Mouse (Mus musculus): ENCODE measurements at regions not wholly inside any gene's neighbourhood (a gene's known extent, or its start where the extent isn't known, plus 50 kb on each side); places are given as distances from the start of the nearest gene placed in this dataset.

DNA sequence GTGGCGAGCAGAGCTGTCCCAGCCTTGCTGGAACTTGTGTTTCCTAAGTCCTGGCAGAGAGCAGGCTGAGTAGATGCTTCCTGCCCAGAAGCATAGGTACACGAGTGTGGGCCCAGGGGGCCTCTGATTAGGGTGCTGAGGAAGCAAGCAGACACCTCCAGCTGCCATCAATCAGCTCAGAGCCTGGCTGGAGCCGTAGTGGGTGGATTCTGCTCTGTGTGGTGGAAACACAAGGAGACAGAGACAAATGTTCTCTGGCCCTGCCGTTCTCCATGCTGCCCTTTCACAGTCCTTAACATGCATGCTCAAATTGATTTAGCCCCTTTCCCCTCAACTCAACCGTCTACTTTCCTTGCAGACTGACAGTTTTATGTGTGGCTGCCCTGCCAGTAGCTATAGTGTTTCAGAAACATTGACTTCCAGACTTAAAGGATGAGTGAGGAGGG, 182.5 kb upstream of the Gm5148 start:
- Histone ChIP-seq H3K9ac (ENCODE audit: control insufficient read depth, low read depth, low read length, poor library complexity, severe bottlenecking) (no peak overlapping the region), H3K79me2 (ENCODE audit: control insufficient read depth, insufficient read depth, low read length, poor library complexity) (no peaks in the 10 kb centered on the region), H3K27me3 (ENCODE audit: control insufficient read depth in 1 of 2, insufficient read depth in 2 of 2, low read length in 2 of 2) (no peaks in the 10 kb centered on the region), H3K27ac (ENCODE audit: control insufficient read depth, low read depth, low read length) (no peak overlapping the region), H3K4me1 (ENCODE audit: control insufficient read depth in 1 of 2, insufficient read depth in 2 of 2, low read length in 2 of 2) (no peaks in the 10 kb centered on the region), H3K36me3 (ENCODE audit: control insufficient read depth in 1 of 2, insufficient read depth in 2 of 2, low read length in 2 of 2) (no peaks in the 10 kb centered on the region), H3K9me3 (replicated peaks; ENCODE audit: insufficient read depth, low read length) (no peaks in the 10 kb centered on the region), H3K4me3 (ENCODE audit: control insufficient read depth in 1 of 2, insufficient read depth in 1 of 2, low read depth in 2 of 2, low read length in 2 of 2) (no peak overlapping the region)
- TF ChIP-seq POLR2AphosphoS5 (IDR thresholded peaks at IDR 0.05; ENCODE audit: borderline replicate concordance, low read depth, low read length) = no peak
- no peak for TF ChIP-seq CHD1 (IDR thresholded peaks at IDR 0.05; ENCODE audit: low read depth, low read length)
- no peak for TF ChIP-seq TAL1 (IDR thresholded peaks at IDR 0.05; ENCODE audit: low read length)
- TF ChIP-seq RCOR1 (IDR thresholded peaks at IDR 0.05; ENCODE audit: low read depth, low read length) = no peak
- TF ChIP-seq ZNF384 (IDR thresholded peaks at IDR 0.05; ENCODE audit: low read depth, low read length) = no peak
- no peak for TF ChIP-seq E2F4 (IDR thresholded peaks at IDR 0.05; ENCODE audit: borderline replicate concordance, low read depth, low read length)
- no peak for TF ChIP-seq MYC (IDR thresholded peaks at IDR 0.05; ENCODE audit: low read depth, low read length)
- no peak for DNase-seq (ENCODE audit: low read depth, low spot score)

DNA sequence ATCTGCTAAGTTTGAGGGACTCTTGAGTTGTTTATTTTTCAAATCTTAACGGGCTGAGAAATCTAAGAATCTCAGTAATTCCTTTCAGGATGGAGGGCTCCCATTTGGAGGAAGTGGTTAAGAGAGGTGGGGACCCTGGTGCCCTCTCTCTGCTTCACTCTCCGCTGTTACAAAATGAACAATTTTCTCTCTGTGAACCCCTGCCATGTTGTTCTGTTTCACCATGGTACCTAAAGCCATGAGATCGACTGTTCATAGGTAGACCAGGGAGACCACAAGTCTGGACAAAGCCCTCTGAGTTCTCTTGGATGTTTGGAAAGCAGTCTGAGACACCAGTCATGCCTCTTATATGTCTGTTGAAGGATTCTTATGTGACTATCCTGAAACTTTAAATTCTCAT, 179.9 kb upstream of the Gm5148 start:
- TF ChIP-seq BHLHE40 (IDR thresholded peaks at IDR 0.05; ENCODE audit: borderline replicate concordance, low read depth, low read length) (no peak), RAD21 (IDR thresholded peaks at IDR 0.05; ENCODE audit: low read depth, low read length) (no peak), POLR2A (IDR thresholded peaks at IDR 0.05; ENCODE audit: control insufficient read depth in 1 of 2, insufficient read depth in 1 of 2, low read depth in 1 of 2, low read length in 2 of 2, poor library complexity in 1 of 2) (no peak), CTCF (IDR thresholded peaks at IDR 0.05 in 2 of 3, conservative IDR thresholded peaks at IDR 0.05 in 1 of 3; ENCODE audit: control insufficient read depth in 1 of 3, insufficient read depth in 1 of 3, low read depth in 2 of 3, low read length in 3 of 3, poor library complexity in 1 of 3, severe bottlenecking in 1 of 3) (no peak), EP300 (IDR thresholded peaks at IDR 0.05; ENCODE audit: low read depth in 1 of 2, low read length in 2 of 2) (no peak), MXI1 (IDR thresholded peaks at IDR 0.05; ENCODE audit: low read depth, low read length) (no peak), GATA1 (IDR thresholded peaks at IDR 0.05; ENCODE audit: low read depth, low read length) (no peak), CHD2 (IDR thresholded peaks at IDR 0.05; ENCODE audit: low read length) (no peak), MYC (IDR thresholded peaks at IDR 0.05; ENCODE audit: low read depth, low read length) (no peak)
- no peaks in the 10 kb centered on the region for H3K79me2 ChIP-seq (ENCODE audit: control insufficient read depth, insufficient read depth, low read length, poor library complexity)
- no peaks in the 10 kb centered on the region for H3K4me1 ChIP-seq (ENCODE audit: control insufficient read depth in 1 of 2, insufficient read depth in 2 of 2, low read length in 2 of 2)
- H3K27ac ChIP-seq (ENCODE audit: control insufficient read depth, low read depth, low read length) = no peak overlapping the region
- H3K36me3 ChIP-seq (ENCODE audit: control insufficient read depth in 1 of 2, insufficient read depth in 2 of 2, low read length in 2 of 2) = no peaks in the 10 kb centered on the region
- H3K27me3 ChIP-seq (ENCODE audit: control insufficient read depth in 1 of 2, insufficient read depth in 2 of 2, low read length in 2 of 2) = no peaks in the 10 kb centered on the region
- no peaks in the 10 kb centered on the region for H3K9me3 ChIP-seq (replicated peaks; ENCODE audit: insufficient read depth, low read length)
- no peak for DNase-seq (ENCODE audit: low read depth, low spot score)
- H3K9ac ChIP-seq (ENCODE audit: control insufficient read depth, low read depth, low read length, poor library complexity, severe bottlenecking) = no peak overlapping the region
- no peak overlapping the region for H3K4me3 ChIP-seq (ENCODE audit: control insufficient read depth in 1 of 2, insufficient read depth in 1 of 2, low read depth in 2 of 2, low read length in 2 of 2)

DNA sequence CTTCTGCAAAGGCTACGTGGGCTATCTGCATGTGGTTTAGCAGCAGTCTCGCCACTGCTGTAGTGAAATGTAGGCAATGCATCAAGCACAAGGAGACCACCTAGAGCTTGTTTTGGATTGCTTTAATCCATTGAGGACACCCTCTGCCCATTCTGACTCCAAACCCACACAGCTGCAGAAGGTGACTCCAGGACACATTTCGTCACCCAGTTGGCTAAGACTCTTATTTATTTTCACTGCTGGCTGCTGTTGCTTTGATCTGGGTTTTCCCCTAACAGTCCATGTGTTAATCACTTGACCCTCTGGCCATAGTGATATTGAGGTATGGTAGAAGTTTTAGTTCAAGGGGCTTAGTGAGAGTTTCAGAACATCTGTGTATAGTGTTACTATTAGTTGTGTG, 179.2 kb upstream of the Gm5148 start:
- TF ChIP-seq E2F4 (IDR thresholded peaks at IDR 0.05; ENCODE audit: borderline replicate concordance, low read depth, low read length) (no peak), ETS1 (IDR thresholded peaks at IDR 0.05; ENCODE audit: low read depth, low read length) (no peak), GATA1 (IDR thresholded peaks at IDR 0.05; ENCODE audit: low read depth, low read length) (no peak), CTCF (IDR thresholded peaks at IDR 0.05 in 2 of 3, conservative IDR thresholded peaks at IDR 0.05 in 1 of 3; ENCODE audit: control insufficient read depth in 1 of 3, insufficient read depth in 1 of 3, low read depth in 2 of 3, low read length in 3 of 3, poor library complexity in 1 of 3, severe bottlenecking in 1 of 3) (no peak), MXI1 (IDR thresholded peaks at IDR 0.05; ENCODE audit: low read depth, low read length) (no peak), POLR2AphosphoS2 (IDR thresholded peaks at IDR 0.05; ENCODE audit: low read length) (no peak), NRF1 (IDR thresholded peaks at IDR 0.05; ENCODE audit: insufficient read depth, low read depth, low read length, poor library complexity, severe bottlenecking) (no peak), MAFK (IDR thresholded peaks at IDR 0.05; ENCODE audit: borderline replicate concordance, low read depth, low read length) (no peak), TCF12 (IDR thresholded peaks at IDR 0.05; ENCODE audit: low read depth, low read length) (no peak), HCFC1 (IDR thresholded peaks at IDR 0.05; ENCODE audit: low read depth, low read length) (no peak), MEF2A (IDR thresholded peaks at IDR 0.05; ENCODE audit: extremely low read depth, insufficient replicate concordance, low read depth, low read length, poor library complexity, severe bottlenecking) (no peak), SIN3A (IDR thresholded peaks at IDR 0.05; ENCODE audit: low read length) (no peak), MAX (IDR thresholded peaks at IDR 0.05; ENCODE audit: low read length) (no peak)
- no peaks in the 10 kb centered on the region for H3K79me2 ChIP-seq (ENCODE audit: control insufficient read depth, insufficient read depth, low read length, poor library complexity)
- no peaks in the 10 kb centered on the region for H3K27me3 ChIP-seq (ENCODE audit: control insufficient read depth in 1 of 2, insufficient read depth in 2 of 2, low read length in 2 of 2)
- no peaks in the 10 kb centered on the region for H3K9me3 ChIP-seq (replicated peaks; ENCODE audit: insufficient read depth, low read length)
- no peaks in the 10 kb centered on the region for H3K4me1 ChIP-seq (ENCODE audit: control insufficient read depth in 1 of 2, insufficient read depth in 2 of 2, low read length in 2 of 2)
- no peaks in the 10 kb centered on the region for H3K36me3 ChIP-seq (ENCODE audit: control insufficient read depth in 1 of 2, insufficient read depth in 2 of 2, low read length in 2 of 2)
- DNase-seq (ENCODE audit: low read depth, low spot score) = no peak
- H3K4me3 ChIP-seq (ENCODE audit: control insufficient read depth in 1 of 2, insufficient read depth in 1 of 2, low read depth in 2 of 2, low read length in 2 of 2) = no peak overlapping the region
- H3K9ac ChIP-seq (ENCODE audit: control insufficient read depth, low read depth, low read length, poor library complexity, severe bottlenecking) = no peak overlapping the region
- H3K27ac ChIP-seq (ENCODE audit: control insufficient read depth, low read depth, low read length) = no peak overlapping the region
